Mouse (Mus musculus): ENCODE measurements at regions not wholly inside any gene's neighbourhood (a gene's known extent, or its start where the extent isn't known, plus 50 kb on each side); places are given as distances from the start of the nearest gene placed in this dataset.

GRCm38 (mm10) chr8:103978948-103979347 is 122.5 kb upstream of the Cdh5 start:
- H3K9me3 ChIP-seq (ENCODE audit: control insufficient read depth, low read depth, low read length), result no peaks in the 10 kb centered on the region

GRCm38 (mm10) chr8:103983860-103984594 is 117.4 kb upstream of the Cdh5 start:
- Histone ChIP-seq H3K4me1 (ENCODE audit: control insufficient read depth, insufficient read depth, low read length) (no peaks in the 10 kb centered on the region), H3K27me3 (ENCODE audit: control insufficient read depth, insufficient read depth, low read length) (no peaks in the 10 kb centered on the region), H3K36me3 (ENCODE audit: control insufficient read depth, insufficient read depth, low read length) (no peaks in the 10 kb centered on the region), H3K9me3 (ENCODE audit: control insufficient read depth, low read depth, low read length) (no peaks in the 10 kb centered on the region), H3K9ac (replicated peaks; ENCODE audit: low read depth, low read length) (no peak overlapping the region), H3K4me3 (ENCODE audit: low read depth, low read length) (no peak overlapping the region), H3K4me2 (replicated peaks; ENCODE audit: low read depth, low read length) (no peak overlapping the region), H3K27ac (ENCODE audit: low read length) (no peak overlapping the region)
- no peak for ATAC-seq (ENCODE audit: insufficient number of reproducible peaks, insufficient read depth, low FRiP score, low read depth)
- 61% methylated on average over 11 of the region's 11 CpGs for WGBS

More at GRCm38 (mm10) chr8:103978948-103979347, 122.5 kb upstream of the Cdh5 start:
- Histone ChIP-seq H3K9ac (replicated peaks; ENCODE audit: low read depth, low read length) (no peak overlapping the region), H3K27ac (ENCODE audit: low read length) (no peak overlapping the region), H3K36me3 (ENCODE audit: control insufficient read depth, insufficient read depth, low read length) (no peaks in the 10 kb centered on the region), H3K4me1 (ENCODE audit: control insufficient read depth, insufficient read depth, low read length) (no peaks in the 10 kb centered on the region), H3K4me3 (ENCODE audit: low read depth, low read length) (no peak overlapping the region), H3K4me2 (replicated peaks; ENCODE audit: low read depth, low read length) (no peak overlapping the region), H3K27me3 (ENCODE audit: control insufficient read depth, insufficient read depth, low read length) (no peaks in the 10 kb centered on the region)
- WGBS, result 76% methylated on average over 5 of the region's 5 CpGs
- no peak for ATAC-seq (ENCODE audit: insufficient number of reproducible peaks, insufficient read depth, low FRiP score, low read depth)

- Histone ChIP-seq H3K36me3 (ENCODE audit: control insufficient read depth, insufficient read depth, low read length) (no peaks in the 10 kb centered on the region), H3K4me2 (replicated peaks; ENCODE audit: low read depth, low read length) (no peak overlapping the region), H3K9ac (replicated peaks; ENCODE audit: low read depth, low read length) (no peak overlapping the region), H3K27ac (ENCODE audit: low read length) (no peak overlapping the region), H3K4me1 (ENCODE audit: control insufficient read depth, insufficient read depth, low read length) (no peaks in the 10 kb centered on the region), H3K27me3 (ENCODE audit: control insufficient read depth, insufficient read depth, low read length) (no peaks in the 10 kb centered on the region), H3K9me3 (ENCODE audit: control insufficient read depth, low read depth, low read length) (no peaks in the 10 kb centered on the region), H3K4me3 (ENCODE audit: low read depth, low read length) (no peak overlapping the region)
- no peak for ATAC-seq (ENCODE audit: insufficient number of reproducible peaks, insufficient read depth, low FRiP score, low read depth)
- WGBS, result 89% methylated on average over 2 of the region's 2 CpGs
These were observed 115.8 kb upstream of the Cdh5 start for GRCm38 (mm10) chr8:103985640-103986039.

- Histone ChIP-seq H3K4me2 (replicated peaks; ENCODE audit: low read depth, low read length) (no peak overlapping the region), H3K27ac (ENCODE audit: low read length) (no peak overlapping the region), H3K4me3 (ENCODE audit: low read depth, low read length) (no peak overlapping the region), H3K9ac (replicated peaks; ENCODE audit: low read depth, low read length) (no peak overlapping the region), H3K4me1 (ENCODE audit: control insufficient read depth, insufficient read depth, low read length) (no peaks in the 10 kb centered on the region), H3K36me3 (ENCODE audit: control insufficient read depth, insufficient read depth, low read length) (no peaks in the 10 kb centered on the region), H3K9me3 (ENCODE audit: control insufficient read depth, low read depth, low read length) (no peaks in the 10 kb centered on the region), H3K27me3 (ENCODE audit: control insufficient read depth, insufficient read depth, low read length) (no peaks in the 10 kb centered on the region)
- WGBS, result 82% methylated on average over 2 of the region's 2 CpGs
- ATAC-seq (ENCODE audit: insufficient number of reproducible peaks, insufficient read depth, low FRiP score, low read depth), result no peak
These were observed 107.5 kb upstream of the Cdh5 start for GRCm38 (mm10) chr8:103993897-103994296.

GRCm38 (mm10) chr8:103998143-103998542 is 103.3 kb upstream of the Cdh5 start:
- no peak overlapping the region for H3K4me3 ChIP-seq (ENCODE audit: low read depth, low read length)
- H3K4me1 ChIP-seq (ENCODE audit: control insufficient read depth, insufficient read depth, low read length), result no peaks in the 10 kb centered on the region
- H3K27ac ChIP-seq (ENCODE audit: low read length), result no peak overlapping the region
- no peak overlapping the region for H3K4me2 ChIP-seq (replicated peaks; ENCODE audit: low read depth, low read length)
- no peak overlapping the region for H3K9ac ChIP-seq (replicated peaks; ENCODE audit: low read depth, low read length)
- 69% methylated on average over 6 of the region's 6 CpGs for WGBS
- H3K36me3 ChIP-seq (ENCODE audit: control insufficient read depth, insufficient read depth, low read length), result no peaks in the 10 kb centered on the region
- H3K27me3 ChIP-seq (ENCODE audit: control insufficient read depth, insufficient read depth, low read length), result no peaks in the 10 kb centered on the region
- H3K9me3 ChIP-seq (ENCODE audit: control insufficient read depth, low read depth, low read length), result no peaks in the 10 kb centered on the region
- no peak for ATAC-seq (ENCODE audit: insufficient number of reproducible peaks, insufficient read depth, low FRiP score, low read depth)

- 73% methylated on average over 2 of the region's 2 CpGs for WGBS
- Histone ChIP-seq H3K36me3 (ENCODE audit: control insufficient read depth, insufficient read depth, low read length) (no peaks in the 10 kb centered on the region), H3K9me3 (ENCODE audit: control insufficient read depth, low read depth, low read length) (no peaks in the 10 kb centered on the region), H3K9ac (replicated peaks; ENCODE audit: low read depth, low read length) (no peak overlapping the region), H3K4me3 (ENCODE audit: low read depth, low read length) (no peak overlapping the region), H3K4me2 (replicated peaks; ENCODE audit: low read depth, low read length) (no peak overlapping the region), H3K27me3 (ENCODE audit: control insufficient read depth, insufficient read depth, low read length) (no peaks in the 10 kb centered on the region), H3K27ac (ENCODE audit: low read length) (no peak overlapping the region), H3K4me1 (ENCODE audit: control insufficient read depth, insufficient read depth, low read length) (no peaks in the 10 kb centered on the region)
- ATAC-seq (ENCODE audit: insufficient number of reproducible peaks, insufficient read depth, low FRiP score, low read depth), result no peak
These were observed 94.2 kb upstream of the Cdh5 start for GRCm38 (mm10) chr8:104007209-104007608.

- Histone ChIP-seq H3K4me1 (ENCODE audit: control insufficient read depth, insufficient read depth, low read length) (no peaks in the 10 kb centered on the region), H3K9ac (replicated peaks; ENCODE audit: low read depth, low read length) (no peak overlapping the region), H3K4me3 (ENCODE audit: low read depth, low read length) (no peak overlapping the region), H3K27me3 (ENCODE audit: control insufficient read depth, insufficient read depth, low read length) (no peaks in the 10 kb centered on the region), H3K4me2 (replicated peaks; ENCODE audit: low read depth, low read length) (no peak overlapping the region), H3K27ac (ENCODE audit: low read length) (no peak overlapping the region), H3K9me3 (ENCODE audit: control insufficient read depth, low read depth, low read length) (no peaks in the 10 kb centered on the region), H3K36me3 (ENCODE audit: control insufficient read depth, insufficient read depth, low read length) (no peaks in the 10 kb centered on the region)
- 67% methylated on average over 5 of the region's 5 CpGs for WGBS
- no peak for ATAC-seq (ENCODE audit: insufficient number of reproducible peaks, insufficient read depth, low FRiP score, low read depth)
These were observed 92.7 kb upstream of the Cdh5 start for GRCm38 (mm10) chr8:104008756-104009155.

- H3K9me3 ChIP-seq (ENCODE audit: control insufficient read depth, low read depth, low read length), result no peaks in the 10 kb centered on the region
- H3K27ac ChIP-seq (ENCODE audit: low read length), result no peak overlapping the region
- ATAC-seq (ENCODE audit: insufficient number of reproducible peaks, insufficient read depth, low FRiP score, low read depth), result no peak
- no peaks in the 10 kb centered on the region for H3K27me3 ChIP-seq (ENCODE audit: control insufficient read depth, insufficient read depth, low read length)
- H3K36me3 ChIP-seq (ENCODE audit: control insufficient read depth, insufficient read depth, low read length), result no peaks in the 10 kb centered on the region
- no peaks in the 10 kb centered on the region for H3K4me1 ChIP-seq (ENCODE audit: control insufficient read depth, insufficient read depth, low read length)
- H3K4me2 ChIP-seq (replicated peaks; ENCODE audit: low read depth, low read length), result no peak overlapping the region
- H3K9ac ChIP-seq (replicated peaks; ENCODE audit: low read depth, low read length), result no peak overlapping the region
- H3K4me3 ChIP-seq (ENCODE audit: low read depth, low read length), result no peak overlapping the region
- WGBS, result 94% methylated on average over 6 of the region's 6 CpGs
These were observed 92.1 kb upstream of the Cdh5 start for GRCm38 (mm10) chr8:104009306-104009705.

GRCm38 (mm10) chr8:104022231-104022630 is 79.2 kb upstream of the Cdh5 start:
- Histone ChIP-seq H3K27me3 (ENCODE audit: control insufficient read depth, insufficient read depth, low read length) (no peaks in the 10 kb centered on the region), H3K27ac (ENCODE audit: low read length) (no peak overlapping the region; the same call in 1 of the 2 replicates), H3K9me3 (ENCODE audit: control insufficient read depth, low read depth, low read length) (no peaks in the 10 kb centered on the region), H3K36me3 (ENCODE audit: control insufficient read depth, insufficient read depth, low read length) (no peaks in the 10 kb centered on the region), H3K4me2 (replicated peaks; ENCODE audit: low read depth, low read length) (no peak overlapping the region), H3K4me1 (ENCODE audit: control insufficient read depth, insufficient read depth, low read length) (no peaks in the 10 kb centered on the region), H3K9ac (replicated peaks; ENCODE audit: low read depth, low read length) (no peak overlapping the region), H3K4me3 (ENCODE audit: low read depth, low read length) (no peak overlapping the region)
- no peak for ATAC-seq (ENCODE audit: insufficient number of reproducible peaks, insufficient read depth, low FRiP score, low read depth)
- whole genome bisulfite sequencing, result 86% methylated on average over 7 of the region's 7 CpGs
